Mouse (Mus musculus): ENCODE measurements around the gene Sptan1.

Sptan1 gene

DNA sequence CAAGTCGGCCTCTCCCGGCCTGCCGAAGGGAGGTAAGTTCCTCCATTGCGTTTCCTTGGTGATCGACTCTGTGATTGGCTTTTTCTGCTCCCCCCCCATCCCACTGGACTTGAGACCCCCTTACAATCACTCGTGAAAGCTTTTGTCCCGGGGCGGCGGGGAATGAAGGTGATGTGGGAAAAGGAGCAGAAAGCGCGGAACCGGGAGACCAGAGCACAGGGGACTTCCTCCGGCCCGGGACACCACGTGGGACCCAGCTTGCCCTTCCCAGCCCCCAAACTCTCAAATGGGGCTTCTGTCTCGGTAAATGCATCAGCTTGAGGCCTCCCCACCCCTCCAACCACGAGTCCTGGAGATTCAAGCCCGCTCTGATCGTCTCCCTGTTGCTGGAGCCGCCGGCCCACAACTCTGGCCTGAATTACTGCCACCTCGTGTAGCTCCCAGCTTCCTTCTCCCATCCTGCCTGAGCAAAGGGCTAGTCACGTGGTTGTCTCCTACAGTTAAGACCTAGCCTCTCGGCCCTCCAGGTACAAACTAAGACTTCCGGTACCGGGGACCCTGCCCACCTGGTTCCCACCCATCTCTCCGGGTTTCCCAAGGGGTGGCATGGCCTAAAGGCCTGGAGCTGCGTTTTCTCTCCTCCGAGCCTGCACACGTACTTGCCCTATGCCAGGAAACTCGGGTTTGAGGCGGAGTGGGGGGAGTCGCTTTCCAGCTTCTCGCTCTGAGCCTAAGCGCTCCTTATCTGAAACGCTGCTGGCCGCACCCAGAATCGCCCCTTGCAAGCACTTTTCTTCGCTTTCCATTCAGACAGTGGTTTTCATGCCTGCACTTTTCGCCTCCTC is 97.1 kb downstream of the Sptan1 start:
- DNase-seq = peak; percentile 55

- no peak for DNase-seq
Measured at GRCm38 (mm10) chr2:30063235-30063634, 97.9 kb downstream of the Sptan1 start.

DNA sequence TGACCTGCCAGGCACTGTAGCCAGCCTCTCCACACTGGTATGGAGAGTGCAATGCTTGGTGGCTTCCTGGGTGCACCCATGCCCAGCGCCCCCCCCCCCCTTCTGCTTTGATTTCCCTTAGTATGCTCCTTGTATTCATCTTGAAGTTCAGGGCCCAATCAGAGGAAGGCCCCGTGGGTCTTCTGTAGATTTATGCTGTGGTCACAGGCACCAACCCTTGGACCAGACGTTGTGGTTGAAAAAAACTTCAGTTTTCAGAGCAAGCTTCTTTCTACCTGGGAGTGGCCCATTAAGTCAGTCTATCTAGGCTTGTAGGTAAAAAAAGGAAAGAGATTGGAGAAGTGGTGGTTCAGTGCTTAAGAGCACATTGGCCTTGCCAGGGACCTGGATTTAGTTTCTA is 98.4 kb downstream of the Sptan1 start:
- DNase-seq = no peak

- no peak for DNase-seq
Measured at GRCm38 (mm10) chr2:30064298-30064697, 98.9 kb downstream of the Sptan1 start.

DNA sequence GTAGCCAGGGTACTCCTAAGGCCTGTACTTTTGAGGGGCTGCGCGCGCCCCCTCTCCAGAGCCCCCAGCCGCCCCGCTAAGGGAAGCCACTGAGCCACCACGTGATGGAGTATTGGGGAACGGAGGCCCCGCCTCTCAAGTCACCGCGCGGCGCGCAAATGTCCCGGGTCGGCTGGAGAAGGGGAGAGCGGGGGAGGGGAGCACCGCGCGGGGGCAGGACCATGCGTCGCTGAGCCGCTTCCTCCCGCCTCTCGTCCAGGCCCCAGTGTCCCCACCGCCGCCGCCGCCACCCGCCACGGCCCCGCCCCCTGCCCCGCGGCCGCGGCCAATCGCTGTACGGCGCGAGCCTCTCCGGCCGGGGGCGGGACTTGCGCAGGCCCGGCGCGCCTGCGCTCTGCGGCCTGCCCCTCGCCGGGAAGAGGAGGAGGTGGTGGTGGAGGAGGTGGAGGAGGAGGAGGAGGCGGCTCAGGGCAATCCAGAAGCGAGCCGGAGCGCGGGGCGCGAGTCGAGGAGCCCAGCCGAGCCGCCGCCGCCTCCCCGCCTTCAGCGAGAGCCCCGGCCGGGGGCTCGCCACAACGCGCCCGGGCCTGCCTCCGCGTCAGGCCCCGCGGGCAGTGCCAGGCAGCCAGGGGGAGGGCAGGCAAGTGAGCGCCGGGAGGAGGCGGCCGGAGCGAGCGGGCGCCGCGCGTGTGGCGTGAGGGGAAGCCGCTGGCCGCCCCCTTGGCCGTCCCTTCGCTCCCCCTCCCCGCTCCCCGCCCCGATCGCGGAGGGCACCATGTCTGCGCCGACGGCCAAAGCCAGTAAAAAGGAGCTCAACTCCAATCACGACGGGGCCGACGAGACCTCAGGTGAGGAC is 100.9 kb downstream of the Sptan1 start:
- peak; percentile 92 for DNase-seq

DNA sequence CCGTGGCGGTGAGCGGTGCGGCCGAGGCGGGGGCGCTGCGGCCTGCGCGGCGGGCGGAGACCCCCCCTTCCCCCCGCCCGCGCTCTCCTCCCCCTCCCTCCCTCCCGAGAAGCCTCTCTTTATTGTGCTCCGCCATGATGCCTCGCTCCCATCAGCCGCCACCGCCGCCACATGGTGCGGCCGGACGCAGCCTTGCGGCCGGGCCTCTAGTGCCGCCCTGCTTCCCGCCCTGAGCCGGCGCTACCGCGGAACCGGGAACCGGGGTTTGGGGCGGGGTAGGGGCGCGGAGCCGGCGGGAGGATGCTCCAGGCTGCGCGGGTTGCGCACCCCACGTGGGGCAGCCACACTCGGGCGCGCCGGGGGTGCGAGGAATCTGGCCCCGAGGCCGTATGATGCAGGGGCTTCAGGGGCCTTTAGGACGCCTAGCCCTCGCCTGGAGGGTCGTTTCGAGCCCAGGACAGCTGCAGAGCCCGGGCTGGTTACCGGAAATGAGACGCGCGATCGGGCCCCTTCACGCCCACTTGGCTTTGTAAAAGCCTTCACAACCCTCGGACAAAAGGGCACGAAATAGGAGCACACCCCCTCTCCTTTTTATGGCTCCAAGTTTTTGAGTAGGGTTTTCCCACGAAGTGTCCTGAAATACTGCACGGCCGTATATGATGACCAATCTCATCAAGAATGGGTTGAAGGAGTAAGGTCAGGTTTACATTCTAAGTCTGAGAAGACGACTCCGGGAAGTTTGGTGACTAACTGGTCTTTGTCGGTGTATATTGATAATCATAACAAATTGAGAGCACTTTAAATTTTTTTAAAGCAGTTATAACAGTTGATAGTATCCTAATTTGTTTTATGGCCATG is 101.9 kb downstream of the Sptan1 start:
- peak; percentile 47 for DNase-seq

DNA sequence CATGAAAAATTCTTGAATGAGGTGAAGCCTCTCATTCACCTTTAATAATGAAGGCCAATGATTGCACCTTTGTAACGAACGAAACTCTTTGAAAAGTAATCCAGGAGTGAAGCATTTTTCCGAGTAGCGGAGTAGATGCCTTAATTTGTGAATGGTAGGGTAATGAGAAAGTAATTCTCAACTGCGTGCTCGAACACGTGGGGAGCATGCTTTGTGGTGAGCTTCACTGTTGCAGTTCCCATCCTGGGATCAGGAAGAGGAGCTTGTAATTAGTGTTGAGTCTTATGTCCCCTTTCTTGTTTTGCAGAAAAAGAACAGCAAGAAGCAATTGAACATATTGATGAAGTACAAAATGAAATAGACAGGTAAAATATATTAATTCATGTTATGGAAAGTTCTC is 102.6 kb downstream of the Sptan1 start:
- DNase-seq = no peak

DNA sequence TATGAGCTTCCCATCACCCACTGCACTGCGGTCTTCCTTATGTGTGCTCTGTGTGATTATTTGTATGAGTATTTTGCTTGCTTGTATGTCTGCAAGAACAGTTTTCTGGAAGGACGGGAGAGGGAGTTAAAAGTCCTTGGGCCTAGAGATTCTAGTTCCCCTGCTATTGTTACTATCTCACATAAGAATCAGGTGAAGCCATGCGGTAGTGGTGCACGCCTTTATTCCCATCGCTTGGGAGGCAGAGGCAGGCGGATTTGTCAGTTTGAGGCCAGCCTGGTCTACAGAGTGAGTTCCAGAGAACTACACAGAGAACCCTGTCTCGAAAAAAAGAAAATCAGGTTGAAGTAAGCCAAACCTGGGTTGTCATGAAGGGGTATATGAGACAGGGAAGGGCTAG is 107.5 kb downstream of the Sptan1 start:
- DNase-seq = no peak

GRCm38 (mm10) chr2:30073285-30073684 is 107.9 kb downstream of the Sptan1 start:
- DNase-seq = no peak

DNA sequence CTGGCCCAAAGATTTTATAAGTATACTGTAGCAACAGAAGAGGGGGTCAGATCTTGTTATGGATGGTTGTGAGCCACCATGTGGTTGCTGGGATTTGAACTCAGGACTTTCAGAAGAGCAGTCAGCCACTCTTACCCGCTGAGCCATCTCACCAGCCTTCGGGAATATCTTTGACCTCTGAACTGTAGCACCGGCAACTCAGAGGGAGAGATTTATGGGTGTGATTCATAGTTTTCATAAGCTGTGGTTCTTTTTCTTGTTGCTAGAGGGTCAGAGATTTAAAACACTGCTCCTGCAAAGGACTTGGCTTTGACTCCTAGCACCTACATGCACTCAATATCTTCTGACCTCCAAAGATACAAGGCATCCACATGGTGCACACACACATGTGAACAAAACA is 110.3 kb downstream of the Sptan1 start:
- no peak for DNase-seq

DNA sequence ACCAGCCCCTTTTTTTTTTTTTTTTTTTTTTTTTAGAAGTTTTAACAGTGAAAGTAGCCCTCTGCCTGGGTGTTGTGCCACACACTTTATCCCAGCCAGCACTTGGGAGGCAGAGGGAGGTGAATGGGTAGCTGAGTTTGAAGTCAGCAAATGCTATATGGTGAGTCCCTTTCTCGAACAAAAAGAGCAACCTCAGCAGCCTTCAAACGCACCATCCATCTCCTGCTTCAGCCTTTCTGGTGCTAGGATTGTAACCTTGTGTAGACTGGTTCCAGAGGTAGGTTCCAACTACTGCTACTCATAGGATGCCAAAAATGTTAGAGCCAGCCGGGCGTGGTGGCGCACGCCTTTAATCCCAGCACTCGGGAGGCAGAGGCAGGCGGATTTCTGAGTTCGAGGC is 111.1 kb downstream of the Sptan1 start:
- no peak for DNase-seq

GRCm38 (mm10) chr2:30076959-30077358 is 111.6 kb downstream of the Sptan1 start:
- DNase-seq = no peak

DNA sequence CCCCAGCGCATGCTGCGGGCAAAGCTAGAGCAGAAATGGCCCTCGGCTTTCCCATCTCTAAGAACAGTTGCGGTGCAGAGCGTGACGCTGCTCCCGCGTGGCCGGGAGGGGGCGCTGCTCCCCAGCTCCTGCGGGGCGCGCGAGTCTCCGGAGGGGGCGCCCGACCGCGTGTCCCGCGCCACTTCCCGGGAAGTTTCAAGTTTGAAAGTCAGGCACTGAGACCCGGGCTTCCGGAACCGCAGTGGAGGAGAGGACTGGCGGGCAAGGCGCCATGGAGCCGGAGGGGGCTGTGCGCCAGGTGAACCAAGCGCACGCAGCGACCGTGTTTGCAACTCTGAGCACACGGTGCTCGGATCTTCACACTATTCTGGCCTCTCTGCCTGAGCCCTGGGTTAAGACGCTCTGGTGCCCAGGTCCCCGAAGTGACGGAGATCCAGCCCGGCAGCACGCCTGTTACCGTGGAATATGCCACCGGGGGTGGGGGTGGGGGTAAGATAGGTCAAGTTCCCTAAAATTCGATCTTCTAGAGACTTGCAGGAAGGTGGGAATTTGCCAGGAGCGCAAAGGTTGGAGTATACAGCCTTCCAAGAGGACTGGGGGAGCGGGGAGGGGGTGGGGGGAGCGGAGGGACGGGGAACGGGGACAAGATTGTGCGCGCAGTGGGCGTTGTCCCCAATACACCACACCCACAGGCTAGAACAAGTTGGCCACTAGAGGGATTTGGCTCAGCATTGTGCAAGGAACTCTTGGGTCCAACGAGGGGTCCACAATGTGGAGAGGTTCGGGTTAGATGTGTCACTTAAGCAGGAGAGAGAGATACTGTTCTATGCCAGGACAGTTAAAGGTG is 112.4 kb downstream of the Sptan1 start, which contains the start of gene Pkn3:
Gene Pkn3 (plus strand): TSS at position 183 of the 847 bp plus-strand sequence.
- peak; percentile 75 for DNase-seq

DNA sequence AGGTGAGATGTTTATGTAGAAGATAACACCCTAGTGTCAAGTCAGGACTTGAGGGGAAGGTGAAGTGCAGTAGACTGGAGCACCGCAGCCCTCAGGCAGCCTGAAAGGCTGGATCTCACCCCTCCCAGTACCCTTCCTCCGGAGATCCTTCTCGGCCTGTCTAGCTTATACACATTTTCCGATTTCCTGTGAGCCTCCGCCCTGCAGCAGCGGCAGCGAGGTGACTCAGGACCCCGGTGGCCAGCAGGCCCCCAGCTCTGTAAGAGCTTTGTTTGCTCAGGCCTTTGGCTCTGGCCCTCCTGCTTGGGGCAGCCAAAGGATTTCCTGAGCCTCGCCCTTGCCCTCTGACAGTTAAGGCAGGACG is 113.0 kb downstream of the Sptan1 start:
- no peak for DNase-seq

GRCm38 (mm10) chr2:30078760-30079159 is 113.4 kb downstream of the Sptan1 start:
- DNase-seq = no peak

- DNase-seq = no peak
Measured at GRCm38 (mm10) chr2:30080181-30080800, 114.9 kb downstream of the Sptan1 start.
